11 mouse cellular contexts compared by ENCODE assay signal in genomic region chr19:16286451-16287175, GRCm38 (mm10).
A peak's percentile ranks its signal among the peaks of the same experiment; 100 is the strongest.
DNase-seq lines count a peak whose midpoint lies in the region; ATAC-seq and TF ChIP-seq lines count a peak whose summit lies in the region.
"Had no signal": no experiment of that assay in that cellular context is flagged by ENCODE, and none has a peak within 500 bp of the region (broad histone marks: within the 10 kb centered on the region; RNA-seq: fewer than 3 reads in every experiment).

No protein-coding gene starts in this region.

- no peak overlapping the region for H3K4me3 ChIP-seq in limb, embryonic 12.5 days (replicated peaks)
- no peak overlapping the region for H3K4me3 ChIP-seq in limb, embryonic 10.5 days
- H3K4me3 ChIP-seq in heart, embryonic 15.5 days = no peak overlapping the region
- no peak overlapping the region for H3K4me3 ChIP-seq in liver, adult 2 months (ENCODE audit: insufficient read depth, low read depth, low read length)
- H3K4me3 ChIP-seq in small intestine, adult 2 months (ENCODE audit: low read depth, low read length) = no peak overlapping the region

- no peaks in the 10 kb centered on the region for H3K9me3 ChIP-seq in limb, embryonic 12.5 days
- H3K9me3 ChIP-seq in limb, embryonic 10.5 days (replicated peaks) = no peaks in the 10 kb centered on the region
- H3K9me3 ChIP-seq in heart, embryonic 15.5 days (replicated peaks) = no peaks in the 10 kb centered on the region

- ATAC-seq in limb, embryonic 12.5 days (ENCODE audit: insufficient number of reproducible peaks, insufficient read depth, low FRiP score, low TSS enrichment, low read depth) = no peak
- no peak; the same call in 1 of the 2 replicates for ATAC-seq in heart, embryonic 15.5 days (replicated peaks; ENCODE audit: insufficient number of reproducible peaks, insufficient read depth, low FRiP score, low read depth)
- no peak for ATAC-seq in cerebellum, adult (ENCODE audit: insufficient number of reproducible peaks, low FRiP score, low TSS enrichment)

- H3K4me1 ChIP-seq in limb, embryonic 12.5 days (replicated peaks) = peaks cover 12% of the 10 kb centered on the region
- peaks cover 16% of the 10 kb centered on the region for H3K4me1 ChIP-seq in limb, embryonic 10.5 days
- H3K4me1 ChIP-seq in heart, embryonic 15.5 days (replicated peaks) = peaks cover 40% of the 10 kb centered on the region
- no peaks in the 10 kb centered on the region; the same call in 1 of the 2 replicates for H3K4me1 ChIP-seq in liver, adult 2 months (ENCODE audit: control insufficient read depth, insufficient read depth, low read length)
- H3K4me1 ChIP-seq in small intestine, adult 2 months (ENCODE audit: control insufficient read depth, insufficient read depth, insufficient read length, low read length) = peaks cover 5% of the 10 kb centered on the region; the same call in 1 of the 2 replicates

- peak overlapping the region; percentile 25; the same call in 1 of the 2 replicates for H3K27ac ChIP-seq in limb, embryonic 12.5 days
- H3K27ac ChIP-seq in limb, embryonic 10.5 days = no peak overlapping the region
- H3K27ac ChIP-seq in heart, embryonic 15.5 days = peak overlapping the region; percentile 60
- peak overlapping the region; percentile 33 for H3K27ac ChIP-seq in liver, adult 2 months (replicated peaks; ENCODE audit: insufficient read depth, low read depth, low read length)
- peak overlapping the region; percentile 7; the same call in 1 of the 2 replicates for H3K27ac ChIP-seq in small intestine, adult 2 months (ENCODE audit: insufficient read depth, low read depth, low read length)
- H3K27ac ChIP-seq: macrophage had no signal

- TF ChIP-seq CTCF in liver, adult 2 months (IDR thresholded peaks at IDR 0.05; ENCODE audit: low read depth, low read length) = no peak
- no peak for TF ChIP-seq CTCF in small intestine, adult 2 months (IDR thresholded peaks at IDR 0.05; ENCODE audit: extremely low read depth, insufficient read length, insufficient replicate concordance, low read depth, low read length)

- TF ChIP-seq POLR2A in liver, adult 2 months (IDR thresholded peaks at IDR 0.05; ENCODE audit: extremely low read depth, insufficient read depth, low read length) = no peak
- TF ChIP-seq POLR2A in small intestine, adult 2 months (IDR thresholded peaks at IDR 0.05; ENCODE audit: low read depth, low read length) = no peak

- 46% methylated on average over 10 of the region's 10 CpGs for WGBS in limb, embryonic 12.5 days
- 69% methylated on average over 10 of the region's 10 CpGs for WGBS in limb, embryonic 10.5 days
- 35% methylated on average over 10 of the region's 10 CpGs for WGBS in heart, embryonic 15.5 days
- WGBS in liver, adult 2 months = 66% methylated on average over 10 of the region's 10 CpGs
- WGBS in small intestine, adult 2 months = 63% methylated on average over 10 of the region's 10 CpGs

- H3K4me2 ChIP-seq in limb, embryonic 12.5 days = no peak overlapping the region
- H3K4me2 ChIP-seq in heart, embryonic 15.5 days = no peak overlapping the region

- no peaks in the 10 kb centered on the region for H3K79me2 ChIP-seq in liver, adult 2 months (ENCODE audit: control insufficient read depth, insufficient read depth, low read length)

- no peaks in the 10 kb centered on the region for H3K36me3 ChIP-seq in limb, embryonic 12.5 days
- H3K36me3 ChIP-seq in limb, embryonic 10.5 days = no peaks in the 10 kb centered on the region
- H3K36me3 ChIP-seq in heart, embryonic 15.5 days = no peaks in the 10 kb centered on the region
- no peaks in the 10 kb centered on the region for H3K36me3 ChIP-seq in liver, adult 2 months (ENCODE audit: control insufficient read depth, insufficient read depth, low read length)
- H3K36me3 ChIP-seq in small intestine, adult 2 months (ENCODE audit: control insufficient read depth, insufficient read depth, low read length) = no peaks in the 10 kb centered on the region

- no peaks in the 10 kb centered on the region for H3K27me3 ChIP-seq in limb, embryonic 12.5 days
- H3K27me3 ChIP-seq in limb, embryonic 10.5 days (ENCODE audit: low read depth, poor library complexity, severe bottlenecking) = no peaks in the 10 kb centered on the region
- no peaks in the 10 kb centered on the region for H3K27me3 ChIP-seq in heart, embryonic 15.5 days
- no peaks in the 10 kb centered on the region for H3K27me3 ChIP-seq in liver, adult 2 months (ENCODE audit: control insufficient read depth, insufficient read depth, low read length)
- no peaks in the 10 kb centered on the region for H3K27me3 ChIP-seq in small intestine, adult 2 months (ENCODE audit: control insufficient read depth, insufficient read depth, low read length)

- no peak overlapping the region for H3K9ac ChIP-seq in limb, embryonic 12.5 days (replicated peaks)
- H3K9ac ChIP-seq in heart, embryonic 15.5 days = no peak overlapping the region
- no peak overlapping the region for H3K9ac ChIP-seq in liver, adult 2 months (ENCODE audit: low read depth, low read length)

- no peak for DNase-seq in limb, embryonic 10.5 days (ENCODE audit: low spot score)
- peak; percentile 33 for DNase-seq in liver, adult 2 months (ENCODE audit: extremely low read depth, low read depth, low spot score)
- no peak for DNase-seq in cerebellum, postnatal 25 days
- DNase-seq in thymus, postnatal 10 days (ENCODE audit: low spot score in 2 of 2) = no peak
- DNase-seq: cerebellum, adult 18-20 months; right cerebral cortex, postnatal 25 days had no signal
